Mouse (Mus musculus): ENCODE measurements around the gene Art3. TPM values are rescaled to one million over a fixed set of nuclear protein-coding genes. Genes with fewer than 3 reads are reported as not detected.

The Art3 gene
- polyA plus RNA-seq, 2 experiments, result 1.1 to 1.7 TPM

DNA sequence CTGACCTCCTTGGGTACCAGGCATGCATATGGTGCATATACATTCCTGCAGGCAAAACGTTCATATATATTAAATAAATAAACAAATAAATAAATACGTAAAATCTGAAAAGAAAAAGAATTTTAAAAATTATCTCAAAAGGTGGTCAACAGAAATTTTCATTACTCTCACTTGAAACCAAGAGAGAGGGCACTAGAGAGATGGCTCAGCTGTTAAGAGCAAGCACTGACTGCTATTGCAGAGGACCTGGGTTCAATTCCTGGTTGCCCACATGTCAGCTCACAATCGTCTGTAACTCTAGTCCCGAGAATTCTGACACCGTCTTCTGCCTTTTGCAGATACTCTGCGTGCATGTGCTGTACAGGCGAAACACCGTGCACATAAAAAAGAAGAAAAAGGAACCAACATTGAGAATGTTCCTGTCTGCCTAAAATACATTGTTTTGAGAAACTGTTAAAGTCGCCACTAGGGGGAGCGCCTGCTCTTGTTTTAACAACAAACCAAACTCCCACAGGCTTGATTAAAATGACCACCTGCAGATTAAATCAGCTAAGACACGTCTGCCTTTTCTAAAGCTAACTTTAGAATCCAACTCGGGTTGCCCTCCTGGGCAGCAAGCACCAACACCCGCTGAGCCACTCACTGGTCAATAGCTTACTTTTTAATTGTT, 19.4 kb upstream of the Art3 start:
- Histone ChIP-seq H3K36me3 (replicated peaks; ENCODE audit: control insufficient read depth, insufficient read depth, low read depth) (no peaks in the 10 kb centered on the region), H3K27me3 (ENCODE audit: control insufficient read depth, insufficient read depth, low read length) (0 out of 2 replicates have a peak, but pooled peaks cover 2% of the 10 kb centered on the region), H3K9me3 (ENCODE audit: control insufficient read depth, low read length) (no peaks in the 10 kb centered on the region), H3K4me1 (replicated peaks; ENCODE audit: control insufficient read depth in 2 of 2, insufficient read depth in 2 of 2, low read length in 1 of 2) (peaks cover 3 to 25% of the 10 kb centered on the region in 2 experiments), H3K4me2 (ENCODE audit: low read depth) (no peak overlapping the region), H3K27ac (no peak overlapping the region), H3K9ac (replicated peaks) (no peak overlapping the region), H3K4me3 (ENCODE audit: insufficient read depth in 1 of 2, low read depth in 2 of 2, low read length in 2 of 2) (no peak overlapping the region)
- WGBS (ENCODE audit: insufficient replicate concordance), result 10% methylated on average over 13 of the region's 13 CpGs
- ATAC-seq (ENCODE audit: insufficient read depth) (no peak), DNase-seq (ENCODE audit: low read depth in 3 of 3, low spot score in 3 of 3) (peak; percentile 51 to 70 (median 56))
- TF ChIP-seq CTCF (IDR thresholded peaks at IDR 0.05; ENCODE audit: low read depth) (peak; percentile 74), EP300 (IDR thresholded peaks at IDR 0.05; ENCODE audit: low read depth) (no peak)

DNA sequence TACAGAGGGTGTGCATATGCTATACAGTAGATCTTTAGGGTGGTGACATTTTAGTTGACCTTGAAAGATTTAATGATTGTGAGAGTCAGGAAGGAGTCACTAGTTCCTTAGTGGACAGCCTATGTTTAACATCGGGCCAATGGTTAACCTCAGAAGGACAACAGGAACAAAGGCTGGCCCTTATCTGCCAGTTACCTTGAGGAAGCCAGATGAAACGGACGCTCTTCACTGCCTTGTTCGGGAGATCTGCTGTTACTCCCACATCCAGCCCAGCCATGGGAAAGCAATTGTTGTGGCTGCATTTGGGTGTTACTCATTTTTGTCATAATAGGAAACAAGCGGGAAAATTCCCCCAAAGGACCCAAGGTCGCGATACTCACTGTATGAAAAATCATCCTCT, 17.9 kb upstream of the Art3 start:
- H3K4me1 ChIP-seq (replicated peaks; ENCODE audit: control insufficient read depth in 2 of 2, insufficient read depth in 2 of 2, low read length in 1 of 2), result peaks cover 2 to 20% of the 10 kb centered on the region in 2 experiments
- H3K9ac ChIP-seq (replicated peaks), result no peak overlapping the region
- TF ChIP-seq EP300 (IDR thresholded peaks at IDR 0.05; ENCODE audit: low read depth) (no peak), CTCF (IDR thresholded peaks at IDR 0.05; ENCODE audit: low read depth) (no peak)
- H3K9me3 ChIP-seq (ENCODE audit: control insufficient read depth, low read length), result no peaks in the 10 kb centered on the region
- no peak overlapping the region for H3K4me2 ChIP-seq (ENCODE audit: low read depth)
- H3K27ac ChIP-seq, result no peak overlapping the region
- no peak overlapping the region for H3K4me3 ChIP-seq (ENCODE audit: insufficient read depth in 1 of 2, low read depth in 2 of 2, low read length in 2 of 2)
- DNase-seq (ENCODE audit: low read depth in 3 of 3, low spot score in 3 of 3) (no peak), ATAC-seq (ENCODE audit: insufficient read depth) (no peak)
- 18% methylated on average over 7 of the region's 7 CpGs for WGBS (ENCODE audit: insufficient replicate concordance)
- H3K36me3 ChIP-seq (replicated peaks; ENCODE audit: control insufficient read depth, insufficient read depth, low read depth), result no peaks in the 10 kb centered on the region
- 0 out of 2 replicates have a peak, but pooled peaks cover 2% of the 10 kb centered on the region for H3K27me3 ChIP-seq (ENCODE audit: control insufficient read depth, insufficient read depth, low read length)

DNA sequence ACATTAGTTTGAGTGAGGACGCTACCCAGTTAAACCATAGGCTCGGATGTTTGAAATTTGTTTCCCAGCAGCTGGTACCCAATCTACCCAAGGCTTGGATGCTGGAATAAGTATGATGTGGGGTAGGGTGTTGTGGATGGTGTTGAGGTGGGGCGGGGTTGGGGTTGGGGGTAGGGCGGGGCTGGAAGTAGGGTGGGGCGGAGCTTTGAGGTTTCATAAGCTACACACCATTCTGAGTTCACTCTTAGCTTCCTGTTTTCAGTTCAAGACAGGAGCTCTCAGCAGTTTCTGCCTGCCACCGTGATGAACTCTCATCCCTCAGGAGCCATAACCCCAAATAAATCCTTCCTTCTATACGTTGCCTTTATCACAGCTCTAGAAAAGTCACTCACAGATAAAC, 13.5 kb upstream of the Art3 start:
- peak; percentile 55; the same call in 1 of the 2 replicates for ATAC-seq (ENCODE audit: insufficient read depth)
- H3K4me2 ChIP-seq (ENCODE audit: low read depth), result no peak overlapping the region
- no peaks in the 10 kb centered on the region for H3K27me3 ChIP-seq (ENCODE audit: control insufficient read depth, insufficient read depth, low read length)
- H3K4me1 ChIP-seq (replicated peaks; ENCODE audit: control insufficient read depth in 2 of 2, insufficient read depth in 2 of 2, low read length in 1 of 2), result peaks cover 0 to 10% of the 10 kb centered on the region in 2 experiments; a peak in 2 of 4 replicates
- no peak for DNase-seq (ENCODE audit: low read depth in 3 of 3, low spot score in 3 of 3)
- H3K27ac ChIP-seq, result no peak overlapping the region
- no peak overlapping the region for H3K9ac ChIP-seq (replicated peaks)
- no peaks in the 10 kb centered on the region for H3K9me3 ChIP-seq (ENCODE audit: control insufficient read depth, low read length)
- no peak for TF ChIP-seq EP300 (IDR thresholded peaks at IDR 0.05; ENCODE audit: low read depth)
- no peak for TF ChIP-seq CTCF (IDR thresholded peaks at IDR 0.05; ENCODE audit: low read depth)
- H3K36me3 ChIP-seq (replicated peaks; ENCODE audit: control insufficient read depth, insufficient read depth, low read depth), result no peaks in the 10 kb centered on the region
- WGBS (ENCODE audit: insufficient replicate concordance), result 43% methylated on average over 7 of the region's 7 CpGs
- no peak overlapping the region for H3K4me3 ChIP-seq (ENCODE audit: insufficient read depth in 1 of 2, low read depth in 2 of 2, low read length in 2 of 2)

DNA sequence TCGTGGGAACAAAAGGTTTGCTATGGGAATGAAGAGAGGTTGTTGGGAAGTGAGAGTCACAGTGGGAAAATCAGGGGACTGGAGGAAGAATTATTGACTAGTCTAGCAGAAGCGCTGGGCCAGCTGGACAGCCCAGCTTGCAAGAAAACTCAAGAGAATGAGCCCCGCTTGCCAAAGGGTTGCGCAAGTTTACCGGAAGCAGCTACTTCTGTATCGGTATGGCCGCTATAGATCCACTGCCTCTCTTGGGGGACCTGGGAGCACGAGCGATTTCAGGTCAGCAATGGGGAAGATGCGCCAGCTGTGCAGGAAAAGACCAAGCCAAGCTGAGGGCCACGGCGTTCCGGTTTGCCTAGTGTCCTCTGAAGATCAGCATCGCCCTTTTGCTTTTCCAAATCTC, 13.0 kb upstream of the Art3 start:
- no peak for DNase-seq (ENCODE audit: low read depth in 3 of 3, low spot score in 3 of 3)
- Histone ChIP-seq H3K4me1 (replicated peaks; ENCODE audit: control insufficient read depth in 2 of 2, insufficient read depth in 2 of 2, low read length in 1 of 2) (peaks cover 0 to 9% of the 10 kb centered on the region in 2 experiments; a peak in 2 of 4 replicates), H3K36me3 (replicated peaks; ENCODE audit: control insufficient read depth, insufficient read depth, low read depth) (no peaks in the 10 kb centered on the region), H3K4me2 (ENCODE audit: low read depth) (no peak overlapping the region), H3K4me3 (ENCODE audit: insufficient read depth in 1 of 2, low read depth in 2 of 2, low read length in 2 of 2) (no peak overlapping the region), H3K27ac (no peak overlapping the region), H3K9me3 (ENCODE audit: control insufficient read depth, low read length) (no peaks in the 10 kb centered on the region), H3K27me3 (ENCODE audit: control insufficient read depth, insufficient read depth, low read length) (no peaks in the 10 kb centered on the region), H3K9ac (replicated peaks) (no peak overlapping the region)
- no peak for ATAC-seq (ENCODE audit: insufficient read depth)
- 63% methylated on average over 14 of the region's 14 CpGs for WGBS (ENCODE audit: insufficient replicate concordance)
- TF ChIP-seq CTCF (IDR thresholded peaks at IDR 0.05; ENCODE audit: low read depth) (no peak), EP300 (IDR thresholded peaks at IDR 0.05; ENCODE audit: low read depth) (no peak)

DNA sequence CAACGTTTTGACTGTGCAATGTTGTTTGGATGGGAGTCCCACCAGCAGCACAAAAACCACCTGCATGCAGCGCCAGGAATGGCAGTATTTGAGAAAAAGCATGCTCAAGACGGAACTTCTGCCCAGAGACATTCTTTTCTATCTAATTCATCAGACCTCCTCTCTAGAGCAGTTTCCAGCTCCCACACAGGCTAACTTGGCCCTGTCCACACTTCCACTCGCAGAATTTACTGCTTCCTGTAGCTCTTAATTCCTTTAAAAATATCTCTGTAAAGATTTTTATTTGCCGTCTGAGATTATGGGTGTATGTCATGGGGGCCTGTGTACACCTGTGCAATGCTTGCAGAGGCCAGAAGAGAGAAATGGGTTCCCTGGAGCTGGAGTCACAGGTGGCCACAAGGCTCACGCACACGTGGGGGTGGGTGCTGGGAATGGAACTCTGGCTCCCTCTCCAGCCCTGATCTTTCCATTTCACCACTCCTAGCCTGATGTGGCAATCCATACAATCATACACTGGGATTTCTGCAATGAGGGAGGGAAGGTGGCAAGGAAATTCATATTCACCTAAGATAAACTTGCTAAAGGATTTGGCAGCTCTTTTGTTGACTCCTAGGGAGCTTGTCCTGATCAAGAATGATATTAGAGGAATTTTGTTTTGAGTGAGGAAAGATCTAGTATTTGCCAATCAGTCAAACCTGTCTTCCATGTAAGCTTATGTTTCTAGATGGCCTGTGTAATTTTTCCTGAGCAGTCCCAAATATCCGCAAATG, 9.8 kb upstream of the Art3 start:
- H3K4me2 ChIP-seq (ENCODE audit: low read depth), result no peak overlapping the region
- 55% methylated on average over 8 of the region's 8 CpGs for WGBS (ENCODE audit: insufficient replicate concordance)
- H3K9me3 ChIP-seq (ENCODE audit: control insufficient read depth, low read length), result no peaks in the 10 kb centered on the region
- no peaks in the 10 kb centered on the region for H3K4me1 ChIP-seq (replicated peaks; ENCODE audit: control insufficient read depth in 2 of 2, insufficient read depth in 2 of 2, low read length in 1 of 2)
- no peaks in the 10 kb centered on the region for H3K36me3 ChIP-seq (replicated peaks; ENCODE audit: control insufficient read depth, insufficient read depth, low read depth)
- TF ChIP-seq CTCF (IDR thresholded peaks at IDR 0.05; ENCODE audit: low read depth) (no peak), EP300 (IDR thresholded peaks at IDR 0.05; ENCODE audit: low read depth) (no peak)
- H3K27me3 ChIP-seq (ENCODE audit: control insufficient read depth, insufficient read depth, low read length), result no peaks in the 10 kb centered on the region; the same call in 1 of the 2 replicates
- no peak overlapping the region for H3K27ac ChIP-seq
- ATAC-seq (ENCODE audit: insufficient read depth), result no peak
- H3K9ac ChIP-seq (replicated peaks), result no peak overlapping the region
- DNase-seq (ENCODE audit: low read depth in 3 of 3, low spot score in 3 of 3), result no peak
- no peak overlapping the region for H3K4me3 ChIP-seq (ENCODE audit: insufficient read depth in 1 of 2, low read depth in 2 of 2, low read length in 2 of 2)

All from liver, embryonic 14.5 days (tissue).